ENCODE assay signal across 8 mouse cellular contexts in genomic region chrX:37126671-37127358, GRCm38 (mm10). TPM values are rescaled to one million over a fixed set of nuclear protein-coding genes. Genes with fewer than 3 reads are reported as not detected.
DNase-seq lines count a peak whose midpoint lies in the region; ATAC-seq lines count a peak whose summit lies in the region.

Gene Nkap, plus strand, starts transcription at chrX:37126795.

- no peaks in the 10 kb centered on the region for H3K36me3 ChIP-seq in hindbrain, embryonic 13.5 days

- DNase-seq in NIH3T3 (ENCODE audit: low read depth) = peak; percentile 90
- peak; percentile 75 to 84 for DNase-seq in cerebellum, postnatal 10 days
- DNase-seq in frontal cortex, postnatal 10 days (ENCODE audit: low spot score in 2 of 2) = peak; percentile 49 to 62
- peak; percentile 67 for DNase-seq in layer of hippocampus, postnatal 36 days
- DNase-seq in lung, postnatal 36 days = peak; percentile 77
- peak; percentile 89 for DNase-seq in retina, postnatal 1 day
- DNase-seq in urinary bladder, adult 18-20 months (ENCODE audit: low spot score in 2 of 2) = peak; percentile 45 to 47

- no peaks in the 10 kb centered on the region for H3K27me3 ChIP-seq in hindbrain, embryonic 13.5 days

- no peaks in the 10 kb centered on the region for H3K9me3 ChIP-seq in hindbrain, embryonic 13.5 days

- peak within 1 kb of the TSS; percentile 79 for H3K27ac ChIP-seq in hindbrain, embryonic 13.5 days

- ATAC-seq in hindbrain, embryonic 13.5 days (ENCODE audit: low FRiP score) = peak; percentile 87

- H3K4me3 ChIP-seq in hindbrain, embryonic 13.5 days = peak within 1 kb of the TSS; percentile 60

- 10% methylated on average over 54 of the region's 58 CpGs for WGBS in hindbrain, embryonic 13.5 days

- H3K9ac ChIP-seq in hindbrain, embryonic 13.5 days = peak within 1 kb of the TSS; percentile 79

- peaks cover 14% of the 10 kb centered on the region for H3K4me1 ChIP-seq in hindbrain, embryonic 13.5 days (replicated peaks)

- peak within 1 kb of the TSS; percentile 62 for H3K4me2 ChIP-seq in hindbrain, embryonic 13.5 days

RNA-seq across cellular contexts. Expression of gene Nkap, which starts in this region (rescaled TPM):
- 24.2 and 25.0 TPM in 2 replicates for polyA plus RNA-seq in hindbrain, embryonic 13.5 days (2015; fragmentation: Nextera tagmentation; extraction: Ambion mirVana)
- total RNA-seq in layer of hippocampus, postnatal 36 days (2021) = 10 to 100 TPM; 13.1 to 15.3 TPM

Comparison
In these comparisons a context has a peak if more than half of its experiments do, and no peak if none do; other contexts are left out.
1. Peak in every context shown above with its lines: DNase-seq, ATAC-seq, H3K4me3 ChIP-seq and H3K27ac ChIP-seq.